Comparison of ENCODE assay signal across 18 mouse cellular contexts in genomic region chr11:101526686-101527085, GRCm38 (mm10). TPM values are rescaled to one million over a fixed set of nuclear protein-coding genes. Genes with fewer than 3 reads are reported as not detected.
A peak's percentile ranks its signal among the peaks of the same experiment; 100 is the strongest.
DNase-seq lines count a peak whose midpoint lies in the region; ATAC-seq and TF ChIP-seq lines count a peak whose summit lies in the region.
"Had no signal": no experiment of that assay in that cellular context is flagged by ENCODE, and none has a peak within 500 bp of the region (broad histone marks: within the 10 kb centered on the region; RNA-seq: fewer than 3 reads in every experiment).

No protein-coding gene starts in this region.

- H3K27me3 ChIP-seq in forebrain, embryonic 14.5 days (replicated peaks; ENCODE audit: control insufficient read depth, insufficient read depth, low read length) = no peaks in the 10 kb centered on the region
- H3K27me3 ChIP-seq in forebrain, postnatal 0 days (ENCODE audit: insufficient read depth, low read length) = no peaks in the 10 kb centered on the region
- H3K27me3 ChIP-seq in neural tube, embryonic 14.5 days (ENCODE audit: control insufficient read depth, insufficient read depth, low read length) = no peaks in the 10 kb centered on the region
- H3K27me3 ChIP-seq in neural tube, embryonic 15.5 days (replicated peaks) = no peaks in the 10 kb centered on the region
- H3K27me3 ChIP-seq: embryonic facial prominence, embryonic 13.5 days; hindbrain, embryonic 12.5 days; intestine, embryonic 15.5 days had no signal

- H3K4me3 ChIP-seq in forebrain, embryonic 14.5 days (ENCODE audit: low read depth, low read length) = no peak overlapping the region
- no peak overlapping the region for H3K4me3 ChIP-seq in forebrain, postnatal 0 days (ENCODE audit: low read depth, low read length)
- no peak overlapping the region for H3K4me3 ChIP-seq in layer of hippocampus, adult 2 months
- no peak overlapping the region for H3K4me3 ChIP-seq in neural tube, embryonic 14.5 days (ENCODE audit: low read depth, low read length)
- no peak overlapping the region for H3K4me3 ChIP-seq in neural tube, embryonic 15.5 days (replicated peaks)
- H3K4me3 ChIP-seq: embryonic facial prominence, embryonic 13.5 days; heart, embryonic 10.5 days; hindbrain, embryonic 12.5 days; intestine, embryonic 15.5 days had no signal

- DNase-seq in forebrain, embryonic 14.5 days (ENCODE audit: low spot score) = no peak
- DNase-seq in forebrain, postnatal 0 days = no peak
- no peak for DNase-seq in layer of hippocampus, adult 2 months (ENCODE audit: low spot score in 2 of 2)
- no peak for DNase-seq in layer of hippocampus, postnatal 10 days (ENCODE audit: low spot score in 2 of 2)
- DNase-seq: adrenal gland, adult 2 months; adrenal gland, postnatal 25 days; cerebellum, adult 8-10 months; cerebellum, postnatal 36 days; gastrocnemius, postnatal 10 days; heart, adult 18-20 months; heart, postnatal 10 days; heart, postnatal 4 days had no signal

- H3K27ac ChIP-seq in forebrain, embryonic 14.5 days (ENCODE audit: low read depth, low read length) = peak overlapping the region; percentile 75
- H3K27ac ChIP-seq in forebrain, postnatal 0 days (ENCODE audit: low read depth, low read length) = no peak overlapping the region
- H3K27ac ChIP-seq in layer of hippocampus, adult 2 months = peak overlapping the region; percentile 16
- 0 out of 2 replicates have a peak overlapping the region, but pooled peaks have one; percentile 4 for H3K27ac ChIP-seq in neural tube, embryonic 14.5 days (ENCODE audit: low read depth, low read length)
- peak overlapping the region; percentile 11; the same call in 1 of the 2 replicates for H3K27ac ChIP-seq in neural tube, embryonic 15.5 days (replicated peaks)
- H3K27ac ChIP-seq: embryonic facial prominence, embryonic 13.5 days; heart, embryonic 10.5 days; hindbrain, embryonic 12.5 days; intestine, embryonic 15.5 days had no signal

- H3K9me3 ChIP-seq in forebrain, embryonic 14.5 days (replicated peaks; ENCODE audit: control insufficient read depth, low read length) = no peaks in the 10 kb centered on the region
- no peaks in the 10 kb centered on the region for H3K9me3 ChIP-seq in forebrain, postnatal 0 days (ENCODE audit: low read length)
- no peaks in the 10 kb centered on the region for H3K9me3 ChIP-seq in neural tube, embryonic 14.5 days (ENCODE audit: control insufficient read depth, low read length)
- no peaks in the 10 kb centered on the region for H3K9me3 ChIP-seq in neural tube, embryonic 15.5 days (replicated peaks)
- H3K9me3 ChIP-seq: embryonic facial prominence, embryonic 13.5 days; heart, embryonic 10.5 days; hindbrain, embryonic 12.5 days; intestine, embryonic 15.5 days had no signal

- H3K4me2 ChIP-seq in forebrain, embryonic 14.5 days (ENCODE audit: low read length) = no peak overlapping the region
- H3K4me2 ChIP-seq in forebrain, postnatal 0 days (ENCODE audit: low read depth) = no peak overlapping the region
- H3K4me2 ChIP-seq in neural tube, embryonic 14.5 days (ENCODE audit: low read depth, low read length) = no peak overlapping the region
- H3K4me2 ChIP-seq in neural tube, embryonic 15.5 days = no peak overlapping the region
- H3K4me2 ChIP-seq: embryonic facial prominence, embryonic 13.5 days; hindbrain, embryonic 12.5 days; intestine, embryonic 15.5 days had no signal

- H3K4me1 ChIP-seq in forebrain, embryonic 14.5 days (ENCODE audit: control insufficient read depth, insufficient read depth, low read length) = no peaks in the 10 kb centered on the region
- no peaks in the 10 kb centered on the region; the same call in 1 of the 2 replicates for H3K4me1 ChIP-seq in forebrain, postnatal 0 days (ENCODE audit: insufficient read depth)
- H3K4me1 ChIP-seq in neural tube, embryonic 14.5 days (ENCODE audit: control insufficient read depth, insufficient read depth, low read length) = no peaks in the 10 kb centered on the region
- H3K4me1 ChIP-seq in neural tube, embryonic 15.5 days = peaks cover 8% of the 10 kb centered on the region
- H3K4me1 ChIP-seq: embryonic facial prominence, embryonic 13.5 days; heart, embryonic 10.5 days; hindbrain, embryonic 12.5 days; intestine, embryonic 15.5 days had no signal

- peaks cover 18% of the 10 kb centered on the region; the same call in 1 of the 2 replicates for H3K36me3 ChIP-seq in forebrain, embryonic 14.5 days (ENCODE audit: control insufficient read depth, insufficient read depth, low read length)
- no peaks in the 10 kb centered on the region for H3K36me3 ChIP-seq in forebrain, postnatal 0 days (ENCODE audit: insufficient read depth)
- H3K36me3 ChIP-seq in neural tube, embryonic 14.5 days (ENCODE audit: control insufficient read depth, insufficient read depth, low read length) = no peaks in the 10 kb centered on the region
- H3K36me3 ChIP-seq in neural tube, embryonic 15.5 days = no peaks in the 10 kb centered on the region

- ATAC-seq in forebrain, embryonic 14.5 days = no peak
- no peak for ATAC-seq in forebrain, postnatal 0 days
- ATAC-seq in neural tube, embryonic 14.5 days (ENCODE audit: low read depth) = no peak
- no peak for ATAC-seq in neural tube, embryonic 15.5 days (ENCODE audit: low FRiP score)
- ATAC-seq: intestine, embryonic 15.5 days had no signal

- H3K9ac ChIP-seq in forebrain, embryonic 14.5 days (ENCODE audit: low read length) = no peak overlapping the region
- no peak overlapping the region for H3K9ac ChIP-seq in forebrain, postnatal 0 days
- no peak overlapping the region for H3K9ac ChIP-seq in neural tube, embryonic 14.5 days (replicated peaks; ENCODE audit: low read depth, low read length)
- H3K9ac ChIP-seq in neural tube, embryonic 15.5 days (replicated peaks) = no peak overlapping the region
- H3K9ac ChIP-seq: embryonic facial prominence, embryonic 13.5 days; hindbrain, embryonic 12.5 days; intestine, embryonic 15.5 days had no signal

- no peak for TF ChIP-seq CTCF in forebrain, postnatal 0 days (IDR thresholded peaks at IDR 0.05; ENCODE audit: low read depth)
- TF ChIP-seq CTCF in layer of hippocampus, adult 2 months (conservative IDR thresholded peaks at IDR 0.05) = no peak

- WGBS in forebrain, embryonic 14.5 days = 60% methylated on average over 4 of the region's 4 CpGs
- 61% methylated on average over 4 of the region's 4 CpGs for WGBS in forebrain, postnatal 0 days
- 67% methylated on average over 4 of the region's 4 CpGs for WGBS in neural tube, embryonic 14.5 days
- WGBS in neural tube, embryonic 15.5 days = 71% methylated on average over 4 of the region's 4 CpGs

RNA-seq across cellular contexts. Expression of gene Brca1, which starts 25.1 kb away (rescaled TPM):
- polyA plus RNA-seq in forebrain, embryonic 14.5 days (2014; fragmentation: Nextera tagmentation; extraction: Ambion mirVana) = 7.9 and 8.1 TPM in 2 replicates
- total RNA-seq in forebrain, postnatal 0 days (2014; rRNA removed) = 3.3 and 4.2 TPM in 2 replicates
- 1.3 and 1.7 TPM in 2 replicates for polyA plus RNA-seq in forebrain, postnatal 0 days (2015; fragmentation: Nextera tagmentation; extraction: Ambion mirVana)
- 1 to 10 TPM; 1.3 TPM for total RNA-seq in layer of hippocampus, adult 2 months (2021)
- total RNA-seq in layer of hippocampus, postnatal 10 days (2021) = 1 to 10 TPM; 2.7 to 3.3 TPM
- 1.6 and 1.9 TPM in 2 replicates for polyA plus RNA-seq in neural tube, embryonic 14.5 days (2014; fragmentation: Nextera tagmentation; extraction: Ambion mirVana)
- polyA plus RNA-seq in neural tube, embryonic 15.5 days (2015; fragmentation: Nextera tagmentation; extraction: Ambion mirVana) = 1.4 and 4.1 TPM in 2 replicates

RNA-seq across cellular contexts. Expression of gene Nbr1, which starts 25.3 kb away (rescaled TPM):
- 98.3 and 109 TPM in 2 replicates for polyA plus RNA-seq in forebrain, embryonic 14.5 days (2014; fragmentation: Nextera tagmentation; extraction: Ambion mirVana)
- total RNA-seq in forebrain, postnatal 0 days (2014; rRNA removed) = 121 and 141 TPM in 2 replicates
- 54.9 and 64.7 TPM in 2 replicates for polyA plus RNA-seq in forebrain, postnatal 0 days (2015; fragmentation: Nextera tagmentation; extraction: Ambion mirVana)
- total RNA-seq in layer of hippocampus, adult 2 months (2021) = 100 to 1,000 TPM; 199 to 221 TPM
- 100 to 1,000 TPM; 161 to 165 TPM for total RNA-seq in layer of hippocampus, postnatal 10 days (2021)
- polyA plus RNA-seq in neural tube, embryonic 14.5 days (2014; fragmentation: Nextera tagmentation; extraction: Ambion mirVana) = 85.8 and 111 TPM in 2 replicates
- 78.7 and 80.3 TPM in 2 replicates for polyA plus RNA-seq in neural tube, embryonic 15.5 days (2015; fragmentation: Nextera tagmentation; extraction: Ambion mirVana)

RNA-seq across cellular contexts. Expression of gene Tmem106a, which starts 55.4 kb away (rescaled TPM):
- 2.3 and 3.4 TPM in 2 replicates for polyA plus RNA-seq in forebrain, embryonic 14.5 days (2014; fragmentation: Nextera tagmentation; extraction: Ambion mirVana)
- 0.77 and 3.5 TPM in 2 replicates for total RNA-seq in forebrain, postnatal 0 days (2014; rRNA removed)
- 2.5 and 3.4 TPM in 2 replicates for polyA plus RNA-seq in forebrain, postnatal 0 days (2015; fragmentation: Nextera tagmentation; extraction: Ambion mirVana)
- total RNA-seq in layer of hippocampus, adult 2 months (2021) = 1 to 10 TPM; 2.4 to 4.2 TPM
- total RNA-seq in layer of hippocampus, postnatal 10 days (2021) = 1 to 10 TPM; 2.7 to 3.6 TPM
- polyA plus RNA-seq in neural tube, embryonic 14.5 days (2014; fragmentation: Nextera tagmentation; extraction: Ambion mirVana) = 3.6 and 3.9 TPM in 2 replicates
- 4.4 and 5.9 TPM in 2 replicates for polyA plus RNA-seq in neural tube, embryonic 15.5 days (2015; fragmentation: Nextera tagmentation; extraction: Ambion mirVana)
